Mouse (Mus musculus): ENCODE results near the gene Rab27a. TPM values are rescaled to one million over a fixed set of nuclear protein-coding genes. Genes with fewer than 3 reads are reported as not detected.

The Rab27a gene
- 1 to 10 TPM; 5.6 to 6.7 TPM for total RNA-seq (2021)
- long read RNA-seq, experiment 1, partial matches to known transcripts = 0 of 5 reads
- long read RNA-seq, experiment 1, other reads (novel, unspliced or antisense) = 1 of 5 reads
- long read RNA-seq, experiment 2, partial matches to known transcripts = 0 of 2 reads
- long read RNA-seq, experiment 2, other reads (novel, unspliced or antisense) = 0 of 2 reads

DNA sequence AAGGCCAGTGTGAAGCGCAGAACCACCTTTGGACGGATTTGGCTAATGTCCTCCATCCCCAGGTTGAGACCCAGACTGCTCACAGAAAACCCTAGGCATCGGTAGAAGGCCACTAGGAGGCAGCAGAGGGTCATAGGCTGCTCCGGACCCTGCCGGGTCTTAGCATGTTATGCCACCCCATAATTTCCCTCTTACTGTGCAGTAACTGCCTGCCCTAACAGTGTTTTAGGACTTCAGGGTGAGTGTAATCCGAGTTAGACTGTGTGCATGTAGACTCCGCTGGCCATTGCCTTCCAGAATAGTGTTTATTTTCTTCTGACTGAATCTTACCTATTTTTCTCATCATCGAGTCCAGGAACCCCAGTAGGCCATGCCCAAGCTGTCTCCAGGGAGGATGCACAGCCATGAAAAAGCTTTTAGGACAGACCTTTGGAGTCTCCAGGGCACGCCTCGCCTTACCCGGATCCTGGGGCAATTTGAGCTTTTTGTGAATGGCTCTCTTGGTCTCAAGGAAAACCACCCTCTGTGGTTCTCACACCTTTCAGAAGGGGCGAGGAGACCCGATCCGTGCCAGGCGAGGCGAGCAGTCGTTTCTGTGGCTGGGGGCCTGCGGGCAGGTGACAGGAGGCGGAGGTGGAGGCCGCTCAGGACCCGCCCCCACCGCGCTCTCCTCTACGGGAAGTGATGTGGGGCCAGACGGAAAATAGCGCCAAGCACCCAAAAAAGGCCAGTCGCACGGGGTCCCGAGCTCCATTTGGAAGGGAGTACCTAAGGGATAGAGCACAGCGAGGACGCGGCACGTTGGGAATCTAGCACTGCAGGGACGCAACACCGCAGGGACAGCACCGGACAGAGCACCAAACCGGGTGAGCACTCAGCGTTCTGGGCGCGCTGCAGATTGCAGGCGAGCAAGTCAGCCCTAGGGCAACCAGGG, at the start of gene Rab27a:
Rab27a (plus strand) TSS at position 709 of the 934 bp plus-strand sequence.
- intact Hi-C loops (cut with DNase I) = loop anchor here (1.0 kb wide), 1 partner anchor 47 kb away; no protein-coding TSS in a partner anchor
- DNase-seq = peak; percentile 84 to 92

DNA sequence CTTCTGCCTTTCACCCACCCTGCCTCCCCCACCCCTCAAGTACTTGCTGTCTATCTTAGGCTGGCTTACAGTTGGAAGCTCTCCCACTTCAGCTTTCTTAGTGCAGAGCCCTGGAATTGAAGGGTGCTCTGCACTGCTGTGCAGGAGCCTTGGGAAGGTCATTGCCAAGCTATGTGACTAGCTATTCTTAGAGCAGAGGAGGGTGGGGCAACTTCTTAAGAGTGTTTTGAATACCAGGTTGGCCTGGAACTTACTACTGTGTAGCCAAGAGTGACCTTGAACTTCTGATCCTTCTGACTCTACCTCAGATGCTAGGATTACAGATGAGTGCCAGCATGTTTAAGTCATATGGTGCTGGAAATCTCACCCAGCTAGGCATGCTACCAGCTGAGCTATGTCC, 48.5 kb upstream of the Rab27a start:
- intact Hi-C loops (cut with DNase I) = no loop called here
- DNase-seq = no peak

DNA sequence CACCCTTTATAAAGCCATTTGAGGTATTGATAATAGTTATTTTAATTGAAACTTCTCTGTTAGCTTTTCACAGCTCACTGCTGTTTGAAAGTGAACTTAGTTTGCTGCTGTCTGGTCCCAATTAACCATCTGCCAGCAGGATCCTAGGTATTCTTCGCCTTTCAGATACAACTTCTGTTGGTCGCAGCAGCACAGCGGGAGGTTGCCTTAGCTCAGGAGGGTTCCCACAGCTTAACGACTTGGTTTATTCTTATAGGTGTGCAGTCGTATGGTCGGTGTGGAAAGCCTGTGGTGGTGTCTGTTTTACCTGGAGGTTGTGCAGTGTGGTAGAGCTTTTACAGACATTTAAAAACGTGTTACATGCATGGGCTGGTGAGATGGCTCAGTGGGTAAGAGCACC, 47.8 kb upstream of the Rab27a start:
- no peak for DNase-seq
- intact Hi-C loops (cut with DNase I) = no loop called here

DNA sequence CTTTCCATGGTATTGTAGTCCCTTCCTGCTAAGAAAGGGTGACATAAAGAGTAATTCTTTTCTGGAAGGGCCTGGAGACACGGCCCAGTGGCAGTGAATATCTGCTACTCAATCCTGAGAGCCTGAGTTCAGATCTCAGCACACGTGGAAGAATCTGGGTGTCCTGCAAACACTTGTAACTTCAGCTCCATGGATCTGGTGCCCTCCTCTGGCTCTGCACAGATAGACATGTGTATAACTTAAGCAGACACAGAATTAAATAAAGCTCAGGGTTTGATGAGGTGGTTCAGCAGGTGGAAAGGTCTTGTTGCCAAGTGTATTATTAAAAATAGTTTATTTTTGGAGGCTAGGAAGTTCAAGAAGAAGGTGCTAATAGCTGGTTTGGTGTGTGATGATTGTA, 44.2 kb upstream of the Rab27a start:
- DNase-seq = no peak

DNA sequence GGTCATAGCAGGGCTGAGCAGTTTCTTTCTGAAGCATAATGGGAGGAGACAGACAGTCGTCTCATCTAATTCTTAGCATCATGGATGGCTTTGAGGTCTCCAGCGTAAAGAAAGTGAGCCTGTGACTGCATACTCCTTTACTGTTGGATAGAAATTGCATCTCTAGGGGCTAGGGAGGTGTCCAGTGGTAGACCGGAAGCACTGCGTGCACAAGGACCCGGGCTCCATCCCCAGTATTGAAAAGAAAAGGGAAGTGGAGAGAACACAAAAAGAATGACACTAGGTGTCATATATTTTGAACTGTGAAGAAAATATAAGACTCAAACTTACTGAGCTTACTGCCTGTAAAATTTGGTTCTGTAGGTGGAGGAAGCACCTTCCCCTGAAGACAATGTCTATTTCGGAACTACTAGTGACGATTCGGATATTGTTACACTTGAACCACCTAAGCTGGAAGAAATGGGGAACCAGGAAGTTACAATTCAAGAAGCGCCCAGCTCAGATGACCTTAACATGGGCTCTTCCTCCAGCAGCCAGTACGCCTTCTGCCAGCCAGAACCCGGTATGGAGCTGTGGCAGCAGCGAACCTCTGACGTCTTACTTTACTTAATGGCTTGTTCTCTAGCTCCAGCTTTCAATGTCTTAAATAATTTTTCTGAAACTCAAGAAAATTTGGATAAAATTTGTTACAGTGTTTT, 43.2 kb upstream of the Rab27a start:
- no peak for DNase-seq
- intact Hi-C loops (cut with DNase I) = no loop called here

More for the DNA sequence above, 44.2 kb upstream of the Rab27a start:
- intact Hi-C loops (cut with DNase I) = no loop called here

DNA sequence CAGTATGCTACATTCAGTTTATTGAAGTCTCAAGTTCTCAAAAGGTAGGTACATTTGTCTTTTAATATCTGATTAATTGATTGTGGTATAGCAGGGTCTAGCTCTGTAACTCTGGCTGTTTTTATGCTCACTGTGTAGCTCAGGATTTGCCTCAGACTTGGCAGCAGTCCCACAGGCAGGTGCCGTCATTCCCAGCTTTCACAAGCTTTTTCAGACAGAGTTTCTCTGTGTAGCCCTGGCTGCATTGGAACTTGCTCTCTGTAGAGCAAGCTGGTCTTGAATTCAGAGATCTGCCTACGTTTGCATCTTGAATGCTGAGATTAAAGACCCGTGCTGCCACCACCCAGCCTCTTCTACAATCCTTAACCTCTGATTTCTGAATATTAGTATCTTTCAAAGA, 42.5 kb upstream of the Rab27a start:
- intact Hi-C loops (cut with DNase I) = no loop called here
- DNase-seq = no peak

DNA sequence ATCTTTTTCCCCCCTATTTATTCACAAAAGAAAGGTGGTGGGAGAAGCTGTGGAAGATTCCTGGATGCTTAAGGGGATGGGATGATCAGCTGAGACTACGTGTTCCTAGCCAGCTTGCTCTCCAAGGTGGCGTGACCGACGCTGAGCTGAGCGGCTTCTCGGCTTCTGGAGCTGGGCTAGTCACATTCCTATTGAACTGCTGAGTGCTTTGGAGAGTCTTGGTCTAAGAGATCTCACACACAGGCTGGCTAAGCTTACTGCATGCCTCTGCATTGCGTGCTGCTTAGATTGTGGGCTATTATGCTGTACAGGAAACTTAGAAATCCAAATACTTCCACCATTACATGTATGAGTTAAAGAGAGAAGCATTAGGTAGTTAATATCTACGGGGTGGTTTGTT, 40.6 kb upstream of the Rab27a start:
- DNase-seq = no peak
- intact Hi-C loops (cut with DNase I) = no loop called here

DNA sequence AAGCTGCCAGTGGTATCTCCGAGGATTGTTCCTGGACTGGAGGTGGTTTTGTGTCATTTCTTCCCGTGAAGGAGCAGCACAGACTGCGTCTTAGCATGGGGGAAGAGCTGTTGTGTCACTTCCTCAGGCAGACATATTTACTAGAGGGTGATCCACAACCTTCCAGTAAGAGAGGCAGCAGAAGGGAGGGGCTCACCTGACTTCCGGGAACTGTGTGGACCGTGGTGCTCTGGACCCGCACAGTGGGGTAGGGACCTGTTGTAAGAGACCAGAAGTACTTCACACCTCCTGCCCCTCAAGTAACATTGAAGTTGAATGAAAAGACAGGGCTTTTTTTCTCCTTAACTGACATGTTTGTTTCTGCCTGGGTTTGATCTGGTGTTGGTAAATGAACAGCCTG, 39.5 kb upstream of the Rab27a start:
- no peak for DNase-seq
- intact Hi-C loops (cut with DNase I) = no loop called here

DNA sequence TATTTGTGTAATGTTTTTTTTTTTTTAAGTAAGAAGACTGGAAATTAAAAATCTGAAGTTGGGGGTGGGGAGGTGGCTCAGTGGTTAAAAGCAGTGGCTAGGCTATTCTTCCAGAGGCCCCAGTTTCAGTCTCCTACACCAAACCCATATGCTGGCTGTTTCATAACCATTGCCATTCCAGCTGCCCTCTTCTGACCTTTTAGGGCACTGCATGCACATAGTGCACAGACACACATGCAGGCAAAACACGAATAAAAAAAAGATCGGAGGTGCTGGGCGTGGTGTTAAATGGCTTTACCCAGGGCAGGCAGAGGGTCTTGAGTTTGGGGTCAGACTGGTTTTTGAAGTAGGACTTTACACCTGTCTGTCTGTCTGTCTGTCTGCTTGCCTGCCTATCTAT, 38.5 kb upstream of the Rab27a start:
- no peak for DNase-seq
- intact Hi-C loops (cut with DNase I) = no loop called here

DNA sequence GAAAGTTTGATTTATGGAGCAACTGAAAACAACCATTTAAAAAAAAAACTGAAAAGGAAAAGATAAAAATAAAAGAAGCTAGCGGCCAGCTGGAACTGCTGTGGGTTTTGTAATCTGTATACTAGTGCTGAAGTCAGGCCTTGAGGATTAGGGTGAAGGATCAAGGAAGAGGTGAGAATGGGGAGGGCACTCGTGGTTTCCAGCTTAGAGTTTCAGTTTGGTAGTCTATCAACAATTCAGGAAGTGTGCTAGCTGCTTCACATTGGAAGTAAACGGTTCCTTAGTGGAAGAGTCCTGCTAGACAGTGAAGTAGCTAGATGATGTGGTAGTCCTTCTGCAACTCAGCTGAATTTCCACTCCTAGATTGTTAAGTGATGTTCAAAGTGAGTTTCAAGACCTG, 36.3 kb upstream of the Rab27a start:
- intact Hi-C loops (cut with DNase I) = no loop called here
- no peak for DNase-seq

DNA sequence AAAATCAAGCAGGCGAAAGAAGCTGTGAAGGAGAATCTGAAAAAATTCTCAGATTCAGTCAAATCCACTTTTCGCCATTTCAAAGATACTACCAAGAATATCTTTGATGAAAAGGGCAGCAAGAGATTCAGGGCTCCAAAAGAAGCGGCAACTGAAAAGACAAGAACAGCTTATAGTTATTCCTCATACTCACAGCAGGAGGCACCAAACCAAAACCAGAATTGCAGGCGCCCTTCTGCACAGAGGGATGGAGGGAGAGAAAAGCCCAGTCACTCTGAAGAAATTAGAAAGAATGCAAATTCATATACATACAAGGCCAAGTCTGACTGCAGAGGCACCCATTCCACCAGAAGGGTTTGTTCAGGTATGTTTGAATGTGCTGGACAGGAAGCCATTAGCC, 32.0 kb upstream of the Rab27a start:
- intact Hi-C loops (cut with DNase I) = no loop called here
- DNase-seq = no peak

DNA sequence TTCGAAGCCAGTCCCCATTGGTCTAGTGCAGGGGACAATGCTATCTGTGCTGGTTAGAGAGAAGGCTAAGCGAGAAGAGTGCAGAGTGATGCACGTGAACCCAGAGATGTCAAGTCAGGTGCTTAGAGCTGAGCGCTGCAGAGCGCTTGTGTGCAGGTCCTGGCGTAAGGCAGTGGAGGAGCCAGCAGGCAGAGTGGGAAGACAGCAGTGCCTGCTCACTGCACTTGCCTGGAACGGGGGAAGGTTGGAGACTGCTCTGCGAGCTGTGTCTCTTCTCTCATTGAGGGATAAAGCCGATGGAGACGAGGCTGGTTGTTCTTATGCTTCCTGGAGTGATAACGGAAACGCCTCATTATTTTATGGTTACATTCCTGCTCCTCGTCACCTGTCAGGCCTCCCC, 29.9 kb upstream of the Rab27a start:
- intact Hi-C loops (cut with DNase I) = no loop called here
- no peak for DNase-seq

DNA sequence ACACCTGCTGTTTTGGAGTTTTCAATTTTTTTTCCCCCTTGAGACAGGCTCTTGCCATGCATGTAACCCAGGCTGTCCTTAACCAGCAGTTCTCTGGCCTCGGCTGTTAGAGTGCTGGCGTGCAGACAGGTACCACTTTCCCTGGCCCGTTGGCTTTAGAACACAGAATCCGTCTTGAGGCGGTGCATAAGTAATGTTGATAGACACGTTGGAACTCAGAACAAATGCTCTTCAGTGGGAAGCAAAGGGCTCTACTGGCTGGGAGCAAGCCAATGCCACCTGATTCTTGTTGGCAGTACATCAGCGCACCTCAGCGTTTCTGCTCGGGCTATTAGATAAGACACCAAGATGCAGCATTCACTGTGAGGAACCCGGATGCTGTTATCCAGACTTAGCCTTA, 24.8 kb upstream of the Rab27a start:
- intact Hi-C loops (cut with DNase I) = no loop called here
- DNase-seq = no peak

DNA sequence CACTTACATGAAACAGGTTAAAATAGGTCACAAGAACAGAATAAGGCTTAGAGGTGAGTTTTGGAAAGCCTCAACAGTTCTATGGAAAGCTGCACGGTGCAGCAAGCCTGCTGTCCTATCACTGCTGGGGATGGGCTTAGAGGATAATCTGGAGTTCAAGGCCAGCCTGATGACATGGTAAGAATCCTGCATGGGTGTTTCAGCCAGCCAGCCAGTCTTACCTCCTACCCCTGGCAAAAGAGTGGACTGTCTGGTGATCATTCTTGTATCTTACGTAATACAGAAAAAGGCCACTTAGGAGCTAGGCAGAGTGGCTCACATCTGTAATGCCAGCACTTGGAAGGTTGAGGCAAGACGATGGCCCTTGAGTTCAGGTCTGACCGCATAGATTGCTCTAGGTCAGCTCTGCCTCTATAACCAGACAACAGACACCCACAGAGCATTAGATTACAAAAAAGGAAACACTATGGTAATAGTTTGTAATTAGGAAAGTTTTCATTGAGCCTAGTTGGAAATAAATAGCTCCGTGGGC, 24.0 kb upstream of the Rab27a start:
- intact Hi-C loops (cut with DNase I) = no loop called here
- no peak for DNase-seq

DNA sequence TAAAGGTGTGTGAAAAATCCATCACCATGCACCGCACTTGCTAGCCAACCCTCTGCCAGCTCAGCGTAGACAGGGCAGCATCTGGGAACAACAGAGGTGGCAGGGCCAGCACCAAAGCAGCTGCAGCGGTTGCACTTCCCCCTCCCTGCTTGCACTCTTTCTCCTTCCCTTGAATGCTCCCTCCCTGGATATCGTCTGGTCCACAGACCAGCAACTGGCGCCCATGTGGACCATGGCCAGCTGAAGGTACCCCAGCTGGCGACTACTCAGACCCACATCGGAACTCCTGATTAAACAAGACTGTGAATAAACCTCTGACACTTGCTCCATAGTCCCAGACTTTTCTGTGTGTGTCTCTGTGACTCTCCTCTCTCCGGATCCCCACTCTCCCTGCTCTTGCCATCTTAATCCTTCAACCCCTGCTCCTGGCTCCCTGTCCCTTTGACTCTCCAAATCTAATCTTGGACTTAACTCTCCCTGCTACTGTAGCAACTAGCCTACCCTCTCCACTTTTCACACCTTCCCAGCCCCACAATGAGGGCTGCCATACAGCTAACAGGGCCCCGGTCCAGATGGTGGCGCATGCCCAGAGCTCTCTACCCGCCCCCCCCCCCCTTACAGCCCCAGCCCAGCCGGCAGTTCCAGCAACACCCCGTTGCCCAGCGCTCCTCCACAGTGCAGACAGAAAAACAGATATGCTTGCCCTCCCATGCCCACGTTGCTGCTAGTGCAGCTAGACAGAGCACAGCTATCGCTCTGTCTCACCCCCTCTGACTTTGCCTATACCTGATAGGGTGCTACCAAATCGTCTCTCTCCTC, 18.6 kb upstream of the Rab27a start:
- peak; percentile 9 to 26 for DNase-seq
- intact Hi-C loops (cut with DNase I) = no loop called here

DNA sequence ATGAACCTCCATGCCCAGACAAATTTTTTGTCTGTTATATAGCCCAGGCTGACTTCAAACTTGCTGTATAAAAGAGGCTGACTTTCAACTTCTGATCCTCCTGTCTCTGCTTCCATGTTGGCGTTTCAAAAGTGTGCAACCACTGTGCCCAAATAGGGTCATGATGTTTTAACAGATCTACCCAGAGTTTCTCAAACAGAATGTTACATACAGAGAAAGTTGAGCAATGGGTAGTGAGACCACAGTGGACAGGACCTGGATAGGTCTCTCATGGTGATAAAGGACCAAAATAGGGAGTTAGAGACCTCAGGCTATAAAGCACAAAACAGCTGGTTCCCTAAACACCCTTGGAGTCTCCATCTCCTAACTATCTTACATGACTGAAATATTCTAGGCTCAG, 14.2 kb upstream of the Rab27a start:
- intact Hi-C loops (cut with DNase I) = no loop called here
- no peak for DNase-seq

DNA sequence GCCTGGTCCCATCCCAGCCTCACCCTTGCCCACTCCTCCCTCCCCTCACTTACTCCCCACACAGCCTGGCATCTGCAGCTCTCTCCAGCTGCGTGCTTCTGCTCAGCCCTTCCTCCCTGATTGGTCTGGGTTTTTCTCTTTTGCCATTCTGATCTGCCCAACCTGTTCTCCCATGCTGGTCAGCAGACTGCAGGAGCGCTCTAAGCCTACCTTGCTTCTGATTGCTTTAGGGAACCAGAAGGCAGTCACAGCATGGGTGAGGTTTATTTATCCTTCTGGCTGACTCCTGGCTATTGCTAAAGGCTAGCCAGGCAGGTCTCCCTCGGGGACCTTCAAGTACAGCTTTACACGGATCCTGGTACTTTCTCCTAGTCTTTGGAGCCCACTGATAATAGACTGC, 13.2 kb upstream of the Rab27a start:
- DNase-seq = no peak
- intact Hi-C loops (cut with DNase I) = no loop called here

DNA sequence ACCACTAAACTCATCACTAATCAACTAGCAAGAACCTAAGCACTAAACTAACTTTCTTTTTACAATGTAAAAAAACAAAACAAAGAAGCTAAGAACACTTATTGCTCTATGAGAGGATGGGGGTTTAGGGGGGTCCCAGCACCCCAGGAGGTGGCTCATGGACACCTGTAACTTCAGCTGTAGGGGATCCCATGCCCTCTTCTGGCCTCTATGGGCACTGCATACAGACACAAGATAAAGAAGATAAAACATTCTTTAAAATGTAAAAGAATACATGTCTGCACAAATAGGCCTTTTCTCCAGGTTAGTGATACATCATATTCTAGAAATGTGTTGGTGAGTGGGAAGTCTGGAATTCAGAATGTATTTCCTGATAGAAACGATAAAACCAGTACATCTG, 11.2 kb upstream of the Rab27a start:
- intact Hi-C loops (cut with DNase I) = no loop called here
- DNase-seq = no peak

DNA sequence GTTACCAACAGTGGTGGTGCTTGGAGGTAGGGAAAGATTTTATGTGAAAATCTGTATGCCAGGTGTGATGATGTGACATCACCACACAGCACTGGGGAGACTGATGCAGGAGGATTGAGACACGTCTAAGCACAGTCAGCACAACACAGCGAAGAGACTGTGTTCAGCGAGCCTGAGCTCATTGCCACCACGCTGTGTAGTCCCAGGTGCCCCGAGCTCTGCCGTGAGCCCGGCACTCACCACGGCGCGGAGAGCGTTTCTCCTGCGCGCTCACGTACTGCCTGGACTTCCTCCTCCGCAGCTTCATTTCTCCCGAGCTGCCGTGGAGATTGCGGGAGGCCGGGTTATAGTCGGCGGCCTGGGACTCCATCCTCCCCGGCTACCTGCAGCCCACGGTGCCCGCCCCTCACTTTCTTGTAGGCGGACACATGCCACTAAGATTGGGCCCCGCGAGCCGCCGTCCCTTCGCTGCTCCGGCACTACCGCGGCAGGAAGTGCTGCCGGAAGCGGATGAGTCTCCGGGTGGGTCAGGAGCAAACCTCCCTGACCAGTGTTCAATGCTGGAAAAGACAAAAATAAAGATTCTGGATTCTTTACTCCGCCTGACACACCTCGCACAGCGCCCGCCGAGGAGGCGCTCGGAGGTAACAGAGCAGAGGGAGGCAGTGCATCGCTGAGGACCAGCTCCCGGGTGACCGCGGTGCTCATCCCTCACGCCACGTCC, 5.3 kb upstream of the Rab27a start:
- intact Hi-C loops (cut with DNase I) = no loop called here
- DNase-seq = peak; percentile 92 to 93

DNA sequence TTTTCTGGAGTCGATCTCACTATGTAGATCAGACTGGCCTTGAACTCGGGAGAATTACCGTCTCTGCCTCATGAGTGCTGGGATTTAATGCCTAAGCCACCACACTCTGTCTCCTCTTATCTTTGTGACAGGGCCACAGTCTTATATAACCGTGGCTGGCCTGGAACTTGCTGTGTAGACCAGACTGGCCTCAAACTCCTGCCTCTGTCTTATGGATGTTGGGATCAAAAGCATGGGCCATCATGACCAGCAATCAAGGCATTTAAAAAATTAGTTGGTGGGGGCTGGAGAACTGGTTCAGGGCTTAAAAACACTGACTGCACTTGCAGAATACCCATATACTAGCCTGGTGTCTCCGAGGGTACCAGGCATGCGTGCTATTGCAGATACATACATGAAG, 4.6 kb upstream of the Rab27a start, which contains the start of gene Pigb:
Pigb (minus strand) TSS at position 299 of the 400 bp plus-strand sequence.
- no peak for DNase-seq
- intact Hi-C loops (cut with DNase I) = no loop called here

Data from heart, postnatal 14 days (tissue).